17 mouse cellular contexts compared by ENCODE assay signal in genomic region chr10:67031186-67031585, GRCm38 (mm10).
DNase-seq lines count a peak whose midpoint lies in the region; TF ChIP-seq lines count a peak whose summit lies in the region.
"Had no signal": no experiment of that assay in that cellular context is flagged by ENCODE, and none has a peak within 500 bp of the region (broad histone marks: within the 10 kb centered on the region; RNA-seq: fewer than 3 reads in every experiment).

No protein-coding gene starts in this region.

- no peak for TF ChIP-seq POLR2A in cerebellum, adult 2 months (IDR thresholded peaks at IDR 0.05; ENCODE audit: borderline replicate concordance, insufficient read depth, low read length)

- H3K27me3 ChIP-seq in cerebellum, adult 2 months (ENCODE audit: control insufficient read depth, insufficient read depth, low read length): no peaks in the 10 kb centered on the region
- H3K27me3 ChIP-seq: CH12.LX; embryonic facial prominence, embryonic 12.5 days; forebrain, embryonic 13.5 days; forebrain, embryonic 15.5 days; Patski had no signal

- TF ChIP-seq CTCF in cerebellum, adult 2 months (IDR thresholded peaks at IDR 0.05; ENCODE audit: borderline replicate concordance, insufficient read depth, low read depth, low read length): no peak

- DNase-seq in cerebellum, adult 9-11 months: peak; percentile 6
- DNase-seq in cerebellum, adult 2 months: no peak
- DNase-seq in ovary, adult 18-20 months (ENCODE audit: low spot score): peak; percentile 38
- DNase-seq in ovary, postnatal 36 days (ENCODE audit: low spot score): no peak
- no peak for DNase-seq in kidney, postnatal 14 days
- DNase-seq: adrenal gland, adult 8-10 months; adrenal gland, postnatal 14 days; B cell, adult 2 months; cerebellum, adult 11-12 months; cerebellum, adult 8-10 months; forebrain, postnatal 0 days had no signal

- WGBS in cerebellum, adult 2 months: 91% methylated on average over 7 of the region's 7 CpGs

- H3K4me3 ChIP-seq in cerebellum, adult 2 months (replicated peaks; ENCODE audit: insufficient read depth, low read depth, low read length): no peak overlapping the region
- H3K4me3 ChIP-seq: embryonic facial prominence, embryonic 10.5 days; embryonic facial prominence, embryonic 12.5 days; forebrain, embryonic 13.5 days; forebrain, embryonic 15.5 days had no signal

- H3K27ac ChIP-seq in cerebellum, adult 2 months (ENCODE audit: insufficient read depth, low read length): no peak overlapping the region
- H3K27ac ChIP-seq: embryonic facial prominence, embryonic 10.5 days; embryonic facial prominence, embryonic 12.5 days; forebrain, embryonic 13.5 days; forebrain, embryonic 15.5 days had no signal

- peaks cover 7% of the 10 kb centered on the region for H3K4me1 ChIP-seq in cerebellum, adult 2 months (ENCODE audit: control insufficient read depth, insufficient read depth, low read length)

Comparison
In these comparisons a context has a peak if more than half of its experiments do, and no peak if none do; other contexts are left out.
1. DNase-seq: peak in cerebellum, adult 9-11 months (single experiment) and ovary, adult 18-20 months (single experiment); none in cerebellum, adult 2 months (0 of 2), ovary, postnatal 36 days (single experiment) and kidney, postnatal 14 days (single experiment).